Mouse (Mus musculus): ENCODE data around the gene Msi1. TPM values are rescaled to one million over a fixed set of nuclear protein-coding genes. Genes with fewer than 3 reads are reported as not detected.

The Msi1 gene
- polyA plus RNA-seq, 1 experiment from 2014 or later, result 222 TPM

DNA sequence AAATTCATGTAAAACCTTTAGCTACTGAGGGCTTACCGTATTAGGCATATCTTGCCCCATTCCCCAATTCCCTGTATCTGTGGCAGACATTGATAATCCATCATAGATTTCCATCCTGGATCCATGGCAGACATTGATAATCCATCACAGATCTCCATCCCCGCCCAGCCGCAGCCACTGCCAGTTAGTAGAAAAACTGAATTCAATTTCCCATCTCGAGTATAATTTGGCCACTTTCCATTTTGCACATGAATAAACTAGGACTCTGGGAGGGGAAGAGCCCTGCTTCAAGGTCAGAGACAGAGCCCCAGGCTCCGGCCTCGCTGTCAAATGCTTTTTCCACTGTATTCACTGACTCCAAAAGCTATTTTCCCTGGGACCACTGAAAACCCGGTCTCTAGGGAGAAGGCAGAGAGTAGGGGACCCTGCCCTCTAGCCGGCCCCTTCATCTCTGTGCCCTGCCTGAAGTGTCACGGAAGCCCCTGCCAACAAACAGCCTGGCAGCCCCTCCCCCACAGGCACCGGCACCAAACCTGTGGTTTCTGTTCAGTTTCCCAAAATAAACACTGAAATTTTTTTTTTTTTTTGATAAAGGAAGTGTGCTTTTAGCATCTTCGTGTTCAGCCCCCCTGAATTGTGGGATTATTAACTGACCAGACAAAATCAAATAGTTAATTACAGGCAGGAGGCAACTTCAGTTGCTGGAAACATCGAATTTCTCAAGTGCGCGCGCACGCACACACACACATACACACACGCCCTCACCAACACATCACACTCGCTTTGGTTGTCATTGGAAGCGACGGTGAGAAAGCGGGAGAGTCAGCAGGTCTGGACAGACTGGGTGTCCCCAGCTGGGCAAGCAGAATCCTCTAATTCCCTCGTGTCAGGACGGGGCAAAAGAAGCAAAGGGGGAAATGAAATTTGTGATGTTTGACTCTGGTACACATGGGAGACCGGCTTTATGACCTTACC lies 14.0 kb upstream of the Msi1 start:
- Histone ChIP-seq H3K27me3 (ENCODE audit: insufficient read depth, poor library complexity, severe bottlenecking) (no peaks in the 10 kb centered on the region), H3K27ac (peak overlapping the region; percentile 80), H3K9me3 (peaks cover 4% of the 10 kb centered on the region; the same call in 1 of the 2 replicates), H3K4me1 (replicated peaks) (peaks cover 16% of the 10 kb centered on the region), H3K36me3 (0 out of 2 replicates have a peak, but pooled peaks cover 4% of the 10 kb centered on the region), H3K4me3 (peak overlapping the region; percentile 34)
- no peak for DNase-seq (ENCODE audit: low spot score)
- WGBS, result 60% methylated on average over 24 of the region's 24 CpGs

DNA sequence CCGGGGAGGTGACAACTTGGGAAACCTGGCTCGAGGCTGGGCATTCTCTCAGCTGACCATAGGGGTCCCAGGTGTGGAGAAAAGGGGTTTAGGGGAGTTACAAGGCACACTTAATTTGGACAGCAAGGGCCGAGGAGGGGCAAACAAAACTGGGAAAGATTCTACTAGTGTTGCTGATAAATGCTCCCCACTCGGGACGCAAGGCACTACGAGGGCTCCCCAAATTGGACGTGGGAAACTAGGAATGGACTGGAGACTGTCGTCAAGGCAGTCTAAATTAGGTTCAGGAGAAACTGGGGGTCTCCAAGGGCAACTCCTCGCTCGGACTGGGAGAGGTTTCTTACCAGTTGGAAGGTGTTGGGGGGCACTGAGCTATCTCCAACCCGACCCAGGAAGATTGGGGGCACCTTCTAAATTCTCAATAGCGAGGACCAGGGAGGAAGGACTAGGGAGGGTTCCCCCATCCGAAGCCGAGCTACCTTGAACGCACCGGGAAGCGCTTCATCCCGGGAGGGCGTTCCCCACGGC lies 504 bp upstream of the Msi1 start:
- H3K36me3 ChIP-seq, result peaks cover 41% of the 10 kb centered on the region
- under 1% methylated on average over 20 of the region's 20 CpGs for WGBS
- H3K27ac ChIP-seq, result peak overlapping the region; percentile 100
- H3K4me3 ChIP-seq, result peak overlapping the region; percentile 100
- no peak for DNase-seq (ENCODE audit: low spot score)
- peaks cover 56% of the 10 kb centered on the region for H3K4me1 ChIP-seq (replicated peaks)
- 0 out of 2 replicates have a peak, but pooled peaks cover 3% of the 10 kb centered on the region for H3K27me3 ChIP-seq (ENCODE audit: insufficient read depth, poor library complexity, severe bottlenecking)
- H3K9me3 ChIP-seq, result no peaks in the 10 kb centered on the region

DNA sequence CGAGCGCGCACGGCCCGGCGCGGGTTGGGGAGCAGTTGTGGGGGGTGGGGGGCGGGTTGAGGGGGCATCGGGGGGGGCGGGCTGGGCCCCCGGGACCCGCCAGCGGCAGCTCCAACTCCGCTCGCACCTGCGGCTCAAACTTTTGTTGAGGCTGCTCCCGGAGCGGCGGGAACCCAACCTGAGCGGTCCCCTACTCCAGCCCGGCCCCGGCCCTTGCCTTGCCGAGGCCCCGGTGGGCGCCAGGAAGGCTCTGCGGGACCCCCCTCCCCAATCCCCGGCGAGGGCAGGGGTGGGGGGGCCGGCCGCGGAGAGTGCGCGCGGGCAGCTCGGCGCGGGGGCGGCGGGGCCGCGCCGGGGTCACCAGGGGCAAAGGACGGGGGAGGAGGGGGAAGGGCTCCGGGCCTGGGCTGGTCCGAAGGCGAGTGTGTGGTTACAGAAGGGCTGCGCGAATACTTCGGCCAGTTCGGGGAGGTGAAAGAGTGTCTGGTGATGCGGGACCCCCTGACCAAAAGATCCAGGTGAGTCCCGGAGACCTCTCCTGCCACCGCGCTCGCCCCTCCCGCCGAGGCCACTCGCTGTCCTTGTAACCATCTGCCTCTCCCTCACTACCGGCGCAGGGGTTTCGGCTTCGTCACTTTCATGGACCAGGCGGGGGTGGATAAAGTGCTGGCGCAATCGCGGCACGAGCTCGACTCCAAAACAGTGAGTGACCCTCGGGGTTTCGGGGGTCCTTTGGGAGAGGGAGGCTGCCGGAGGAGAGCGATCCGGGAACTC lies 975 bp downstream of the Msi1 start:
- peaks cover 70% of the 10 kb centered on the region for H3K4me1 ChIP-seq (replicated peaks)
- under 1% methylated on average over 71 of the region's 73 CpGs for WGBS
- peak; percentile 56 for DNase-seq (ENCODE audit: low spot score)
- no peaks in the 10 kb centered on the region for H3K9me3 ChIP-seq
- 0 out of 2 replicates have a peak, but pooled peaks cover 3% of the 10 kb centered on the region for H3K27me3 ChIP-seq (ENCODE audit: insufficient read depth, poor library complexity, severe bottlenecking)
- H3K4me3 ChIP-seq, result peak overlapping the region; percentile 100
- H3K27ac ChIP-seq, result peak overlapping the region; percentile 100
- peaks cover 56% of the 10 kb centered on the region for H3K36me3 ChIP-seq

DNA sequence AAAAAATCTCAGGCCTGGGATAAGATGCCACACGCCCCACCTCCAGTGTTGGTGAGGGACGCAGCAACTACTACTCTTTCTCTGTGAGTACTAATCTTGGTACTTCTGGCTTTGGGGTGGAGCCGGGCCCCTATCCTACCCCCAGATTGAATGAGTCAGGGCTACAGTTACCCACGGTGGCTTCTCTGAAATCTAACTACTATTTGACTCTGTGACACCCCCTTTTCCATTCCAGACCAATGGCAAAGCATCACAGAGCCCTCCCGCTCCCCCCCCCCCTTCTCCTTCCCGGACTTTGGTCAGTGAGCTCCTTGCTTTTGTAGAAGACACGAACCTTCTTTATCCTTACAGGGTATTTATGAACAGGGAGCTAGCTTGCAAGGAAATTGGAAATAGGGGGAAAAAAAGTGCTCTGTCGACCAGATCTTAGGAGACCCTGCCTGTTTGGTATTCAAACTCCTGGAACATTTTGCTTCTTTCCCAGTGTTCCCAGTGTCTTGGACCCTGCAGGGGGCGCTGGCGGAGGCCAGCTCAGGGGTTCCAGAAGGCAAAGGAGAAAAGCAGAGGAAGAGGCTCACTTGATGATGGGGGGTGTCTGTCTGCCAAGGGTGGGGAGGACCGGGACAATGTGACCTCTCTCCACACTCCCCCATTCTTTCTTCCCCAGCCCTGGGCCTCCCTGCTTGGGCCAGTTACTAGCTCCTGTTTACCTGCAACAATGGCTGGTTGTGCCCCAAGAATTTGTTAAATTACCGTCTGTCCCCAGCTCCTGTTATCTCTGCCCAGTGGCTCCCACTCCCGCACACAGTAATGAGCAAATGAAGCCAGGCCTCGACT lies 1.9 kb downstream of the Msi1 start:
- Histone ChIP-seq H3K4me3 (peak overlapping the region; percentile 100), H3K36me3 (peaks cover 60% of the 10 kb centered on the region)

GRCm38 (mm10) chr5:115431898-115432259 lies 2.5 kb downstream of the Msi1 start:
- Histone ChIP-seq H3K27ac (peak overlapping the region; percentile 100), H3K4me1 (replicated peaks) (peaks cover 82% of the 10 kb centered on the region), H3K27me3 (ENCODE audit: insufficient read depth, poor library complexity, severe bottlenecking) (0 out of 2 replicates have a peak, but pooled peaks cover 3% of the 10 kb centered on the region), H3K4me3 (peak overlapping the region; percentile 100), H3K9me3 (no peaks in the 10 kb centered on the region), H3K36me3 (peaks cover 61% of the 10 kb centered on the region)
- DNase-seq (ENCODE audit: low spot score), result no peak
- WGBS, result 12% methylated on average over 7 of the region's 7 CpGs

More for the DNA sequence above, 1.9 kb downstream of the Msi1 start:
- peak overlapping the region; percentile 100 for H3K27ac ChIP-seq
- peaks cover 79% of the 10 kb centered on the region for H3K4me1 ChIP-seq (replicated peaks)
- 0 out of 2 replicates have a peak, but pooled peaks cover 3% of the 10 kb centered on the region for H3K27me3 ChIP-seq (ENCODE audit: insufficient read depth, poor library complexity, severe bottlenecking)
- DNase-seq (ENCODE audit: low spot score), result peak; percentile 76
- no peaks in the 10 kb centered on the region for H3K9me3 ChIP-seq
- 3% methylated on average over 14 of the region's 14 CpGs for WGBS

GRCm38 (mm10) chr5:115432395-115432794 lies 3.0 kb downstream of the Msi1 start:
- no peaks in the 10 kb centered on the region for H3K9me3 ChIP-seq
- H3K4me1 ChIP-seq (replicated peaks), result peaks cover 82% of the 10 kb centered on the region
- H3K27me3 ChIP-seq (ENCODE audit: insufficient read depth, poor library complexity, severe bottlenecking), result 0 out of 2 replicates have a peak, but pooled peaks cover under 1% of the 10 kb centered on the region
- peak overlapping the region; percentile 100 for H3K4me3 ChIP-seq
- 62% methylated on average over 11 of the region's 11 CpGs for WGBS
- no peak for DNase-seq (ENCODE audit: low spot score)
- peaks cover 66% of the 10 kb centered on the region for H3K36me3 ChIP-seq
- peak overlapping the region; percentile 100 for H3K27ac ChIP-seq

DNA sequence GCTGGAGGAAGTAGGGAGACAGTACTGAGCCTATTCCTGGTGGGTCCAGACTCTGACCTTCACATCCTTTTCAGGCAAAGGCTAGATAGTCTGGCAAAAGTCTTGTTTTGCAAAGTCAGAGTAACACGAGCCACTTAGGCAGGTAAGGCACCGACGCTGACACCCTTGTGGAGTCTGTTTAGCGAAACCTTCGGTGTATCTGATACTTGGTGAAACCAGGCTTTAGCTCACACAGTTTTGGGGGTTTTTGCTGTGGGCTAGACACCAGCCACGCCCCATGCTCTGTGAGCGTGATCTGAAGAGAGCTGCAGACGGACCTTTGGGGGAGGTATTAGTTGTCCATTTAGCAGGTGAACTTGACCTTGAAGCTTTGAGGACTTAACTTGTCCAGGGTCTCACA lies 3.8 kb downstream of the Msi1 start:
- 78% methylated on average over 8 of the region's 8 CpGs for WGBS
- H3K27ac ChIP-seq, result peak overlapping the region; percentile 100
- no peaks in the 10 kb centered on the region for H3K27me3 ChIP-seq (ENCODE audit: insufficient read depth, poor library complexity, severe bottlenecking)
- H3K9me3 ChIP-seq, result no peaks in the 10 kb centered on the region
- H3K4me1 ChIP-seq (replicated peaks), result peaks cover 82% of the 10 kb centered on the region
- peak overlapping the region; percentile 100 for H3K4me3 ChIP-seq
- H3K36me3 ChIP-seq, result peaks cover 74% of the 10 kb centered on the region
- DNase-seq (ENCODE audit: low spot score), result no peak

DNA sequence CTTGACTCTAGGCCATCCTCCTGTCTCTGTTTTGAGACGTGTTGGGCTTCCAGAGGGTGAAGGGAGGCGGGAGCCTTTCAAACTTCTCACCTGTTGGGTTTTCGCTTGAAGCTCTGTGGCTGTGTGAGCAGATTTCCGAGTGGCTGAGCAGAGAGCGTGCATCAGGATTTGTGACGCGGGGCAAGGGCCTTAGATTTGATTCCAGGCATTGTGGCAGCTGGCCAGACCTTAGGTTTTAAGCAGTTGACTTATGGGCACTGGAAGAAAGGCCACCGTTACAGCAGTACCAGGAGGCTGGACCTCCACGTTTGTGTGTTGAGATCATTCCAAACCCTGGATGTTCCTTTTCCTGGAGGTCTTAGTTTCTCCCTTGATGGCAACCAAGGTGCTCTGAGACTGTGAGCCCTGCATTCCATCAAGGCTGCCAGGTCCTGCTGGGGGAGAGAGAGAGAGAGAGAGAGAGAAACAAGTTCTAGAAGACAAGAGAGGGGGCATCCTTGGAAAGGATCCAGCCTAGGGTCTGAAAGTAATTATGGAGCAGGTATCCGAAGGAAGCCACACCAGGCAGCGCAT lies 5.0 kb downstream of the Msi1 start:
- 39% methylated on average over 11 of the region's 11 CpGs for WGBS
- peaks cover 86% of the 10 kb centered on the region for H3K36me3 ChIP-seq
- no peaks in the 10 kb centered on the region for H3K9me3 ChIP-seq
- peak overlapping the region; percentile 100 for H3K27ac ChIP-seq
- no peaks in the 10 kb centered on the region for H3K27me3 ChIP-seq (ENCODE audit: insufficient read depth, poor library complexity, severe bottlenecking)
- DNase-seq (ENCODE audit: low spot score), result no peak
- H3K4me3 ChIP-seq, result peak overlapping the region; percentile 100
- H3K4me1 ChIP-seq (replicated peaks), result peaks cover 83% of the 10 kb centered on the region

DNA sequence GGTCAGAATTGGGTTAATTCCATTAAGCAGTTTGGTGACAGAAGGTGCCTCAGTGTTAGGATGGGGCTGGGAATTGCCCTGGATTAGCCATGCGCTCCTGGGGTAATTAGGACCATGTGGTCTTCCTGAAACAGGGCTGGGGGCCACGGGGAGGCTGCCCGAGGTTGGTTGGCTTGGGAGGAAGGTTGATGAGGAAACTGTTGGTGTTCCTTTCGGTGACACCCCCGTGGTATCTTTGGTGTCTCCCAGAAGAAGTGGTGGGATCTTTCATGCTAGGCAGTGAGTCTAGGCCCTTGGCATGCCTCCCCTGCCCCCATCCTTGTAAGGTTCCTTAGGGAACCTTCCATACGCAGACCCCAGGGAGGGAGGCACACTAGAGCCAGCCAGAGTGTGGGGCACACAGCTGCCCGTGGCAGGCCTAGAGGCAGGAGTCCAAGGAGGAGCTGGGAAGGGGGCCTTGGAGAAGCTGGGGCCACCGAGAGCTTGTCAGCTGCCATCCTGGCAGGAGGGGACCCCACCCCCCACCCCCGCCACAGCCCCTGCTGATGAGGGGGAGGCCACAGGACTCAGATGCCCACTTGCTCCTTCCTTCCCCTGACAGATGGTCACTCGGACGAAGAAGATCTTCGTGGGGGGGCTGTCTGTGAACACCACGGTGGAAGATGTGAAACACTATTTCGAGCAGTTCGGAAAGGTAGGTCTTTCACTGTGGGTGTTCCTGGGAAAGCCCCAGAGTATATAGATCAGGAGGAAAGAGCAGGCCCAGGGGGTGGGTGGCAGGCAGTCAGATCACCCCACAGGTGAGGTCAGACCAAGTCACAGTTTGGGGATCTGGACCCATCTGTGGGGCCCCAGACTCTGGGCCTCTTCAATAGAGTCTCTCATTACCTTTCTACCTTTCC lies 5.7 kb downstream of the Msi1 start:
- WGBS, result 21% methylated on average over 15 of the region's 15 CpGs
- H3K36me3 ChIP-seq, result peaks cover 93% of the 10 kb centered on the region

DNA sequence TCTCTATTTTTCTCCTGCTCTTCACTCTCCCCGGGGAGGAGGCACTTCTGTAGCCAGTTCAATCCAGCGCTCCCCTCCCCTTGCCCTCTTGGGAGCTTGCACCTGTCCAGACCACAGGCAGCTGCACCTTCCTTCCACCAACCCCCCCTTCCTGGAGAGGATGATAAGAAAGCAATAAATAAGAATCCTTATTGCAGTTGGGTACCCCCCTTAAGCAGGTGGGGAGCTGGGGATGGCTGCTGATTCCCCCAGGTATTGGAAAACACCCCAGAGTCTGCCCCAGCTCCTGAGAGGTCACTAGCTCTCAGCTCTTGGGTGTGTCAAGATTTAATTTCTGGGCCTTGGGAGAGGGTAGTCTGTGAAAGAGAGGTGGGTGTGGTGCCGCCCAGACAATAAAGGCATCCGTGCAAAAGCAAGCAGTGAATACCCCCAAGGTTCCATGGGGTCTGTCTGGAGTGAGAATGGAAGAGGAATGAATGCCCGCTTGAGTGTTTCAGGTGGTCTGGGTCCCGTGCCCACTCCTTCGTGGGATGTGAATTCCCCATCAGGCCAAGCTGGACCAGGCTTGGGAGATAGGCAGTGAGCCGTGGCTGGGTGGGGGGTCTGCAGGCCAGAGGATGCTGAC lies 6.5 kb downstream of the Msi1 start:
- Histone ChIP-seq H3K4me3 (peak overlapping the region; percentile 100), H3K27ac (peak overlapping the region; percentile 100), H3K27me3 (ENCODE audit: insufficient read depth, poor library complexity, severe bottlenecking) (no peaks in the 10 kb centered on the region), H3K36me3 (peaks cover 93% of the 10 kb centered on the region), H3K4me1 (replicated peaks) (peaks cover 97% of the 10 kb centered on the region), H3K9me3 (no peaks in the 10 kb centered on the region)
- DNase-seq (ENCODE audit: low spot score), result no peak
- 10% methylated on average over 8 of the region's 8 CpGs for WGBS

More for the DNA sequence above, 5.7 kb downstream of the Msi1 start:
- no peaks in the 10 kb centered on the region for H3K9me3 ChIP-seq
- H3K4me3 ChIP-seq, result peak overlapping the region; percentile 100
- peaks cover 90% of the 10 kb centered on the region for H3K4me1 ChIP-seq (replicated peaks)
- no peaks in the 10 kb centered on the region for H3K27me3 ChIP-seq (ENCODE audit: insufficient read depth, poor library complexity, severe bottlenecking)
- peak overlapping the region; percentile 100 for H3K27ac ChIP-seq
- no peak for DNase-seq (ENCODE audit: low spot score)
